In genomic region chr10:108366251-108366650, GRCm38 (mm10) we compare ENCODE assay signal across 19 mouse cellular contexts. TPM values are rescaled to one million over a fixed set of nuclear protein-coding genes. Genes with fewer than 3 reads are reported as not detected.
DNase-seq lines count a peak whose midpoint lies in the region; ATAC-seq and TF ChIP-seq lines count a peak whose summit lies in the region.
"Had no signal": no experiment of that assay in that cellular context is flagged by ENCODE, and none has a peak within 500 bp of the region (broad histone marks: within the 10 kb centered on the region; RNA-seq: fewer than 3 reads in every experiment).

No protein-coding gene starts in this region.

- 33% methylated on average over 5 of the region's 5 CpGs for WGBS in forebrain, embryonic 14.5 days
- 36% methylated on average over 5 of the region's 5 CpGs for WGBS in forebrain, postnatal 0 days
- WGBS in forebrain, embryonic 16.5 days, result 27% methylated on average over 5 of the region's 5 CpGs
- WGBS in forebrain, embryonic 10.5 days, result 85% methylated on average over 5 of the region's 5 CpGs

- no peak overlapping the region for H3K9ac ChIP-seq in forebrain, embryonic 14.5 days (ENCODE audit: low read length)
- no peak overlapping the region for H3K9ac ChIP-seq in forebrain, postnatal 0 days
- H3K9ac ChIP-seq in forebrain, embryonic 16.5 days (replicated peaks; ENCODE audit: low read depth, low read length), result no peak overlapping the region
- H3K9ac ChIP-seq: embryonic facial prominence, embryonic 12.5 days had no signal

- no peak overlapping the region for H3K4me3 ChIP-seq in forebrain, embryonic 14.5 days (ENCODE audit: low read depth, low read length)
- H3K4me3 ChIP-seq in forebrain, postnatal 0 days (ENCODE audit: low read depth, low read length), result no peak overlapping the region
- no peak overlapping the region for H3K4me3 ChIP-seq in forebrain, embryonic 16.5 days (replicated peaks; ENCODE audit: low read length)
- H3K4me3 ChIP-seq in forebrain, embryonic 10.5 days, result no peak overlapping the region
- H3K4me3 ChIP-seq: embryonic facial prominence, embryonic 10.5 days; embryonic facial prominence, embryonic 12.5 days had no signal

- peaks cover 14% of the 10 kb centered on the region; the same call in 1 of the 2 replicates for H3K4me1 ChIP-seq in forebrain, embryonic 14.5 days (ENCODE audit: control insufficient read depth, insufficient read depth, low read length)
- no peaks in the 10 kb centered on the region for H3K4me1 ChIP-seq in forebrain, postnatal 0 days (ENCODE audit: insufficient read depth)
- H3K4me1 ChIP-seq in forebrain, embryonic 16.5 days (replicated peaks; ENCODE audit: control insufficient read depth, insufficient read depth, low read length), result peaks cover 11% of the 10 kb centered on the region
- H3K4me1 ChIP-seq in forebrain, embryonic 10.5 days, result peaks cover 37% of the 10 kb centered on the region

- no peak overlapping the region for H3K4me2 ChIP-seq in forebrain, embryonic 14.5 days (ENCODE audit: low read length)
- H3K4me2 ChIP-seq in forebrain, postnatal 0 days (ENCODE audit: low read depth), result no peak overlapping the region
- H3K4me2 ChIP-seq in forebrain, embryonic 16.5 days (ENCODE audit: low read length), result no peak overlapping the region
- H3K4me2 ChIP-seq: embryonic facial prominence, embryonic 12.5 days had no signal

- DNase-seq in forebrain, embryonic 14.5 days (ENCODE audit: low spot score), result peak; percentile 62
- DNase-seq in forebrain, postnatal 0 days, result no peak
- DNase-seq in forebrain, embryonic 10.5 days (ENCODE audit: extremely low spot score, low spot score), result no peak
- peak; percentile 79 for DNase-seq in Muller cell, postnatal 12 days (ENCODE audit: inconsistent ontology term)
- peak; percentile 79 for DNase-seq in brain, embryonic 14.5 days (ENCODE audit: low read depth)
- no peak for DNase-seq in right cerebral cortex, postnatal 25 days
- DNase-seq: adrenal gland, adult 8-10 months; adrenal gland, postnatal 14 days; adrenal gland, postnatal 36 days; cerebellum, adult 11 months; cerebellum, adult 18-20 months; cerebellum, adult 8-10 months; cerebellum, postnatal 10 days; cerebellum, postnatal 25 days had no signal

- no peaks in the 10 kb centered on the region for H3K27me3 ChIP-seq in forebrain, embryonic 14.5 days (replicated peaks; ENCODE audit: control insufficient read depth, insufficient read depth, low read length)
- H3K27me3 ChIP-seq in forebrain, postnatal 0 days (ENCODE audit: insufficient read depth, low read length), result no peaks in the 10 kb centered on the region
- H3K27me3 ChIP-seq in forebrain, embryonic 16.5 days (replicated peaks; ENCODE audit: control insufficient read depth, insufficient read depth, low read length), result no peaks in the 10 kb centered on the region
- H3K27me3 ChIP-seq in forebrain, embryonic 10.5 days (ENCODE audit: poor library complexity, severe bottlenecking), result no peaks in the 10 kb centered on the region
- H3K27me3 ChIP-seq: embryonic facial prominence, embryonic 12.5 days; Patski had no signal

- ATAC-seq in forebrain, embryonic 14.5 days, result peak; percentile 28
- no peak for ATAC-seq in forebrain, postnatal 0 days
- peak; percentile 47 for ATAC-seq in forebrain, embryonic 16.5 days
- ATAC-seq: activated CD4-positive, CD25-positive, alpha-beta regulatory T cell, adult 4 months; Patski had no signal

- no peak for TF ChIP-seq POLR2A in brain, embryonic 14.5 days (IDR thresholded peaks at IDR 0.05; ENCODE audit: borderline replicate concordance, extremely low read depth, insufficient read depth, insufficient read length, poor library complexity, severe bottlenecking)

- 0 out of 2 replicates have a peak overlapping the region, but pooled peaks have one; percentile 41 for H3K27ac ChIP-seq in forebrain, embryonic 14.5 days (ENCODE audit: low read depth, low read length)
- no peak overlapping the region for H3K27ac ChIP-seq in forebrain, postnatal 0 days (ENCODE audit: low read depth, low read length)
- no peak overlapping the region for H3K27ac ChIP-seq in forebrain, embryonic 16.5 days (ENCODE audit: low read length)
- H3K27ac ChIP-seq in forebrain, embryonic 10.5 days, result no peak overlapping the region
- H3K27ac ChIP-seq: embryonic facial prominence, embryonic 10.5 days; embryonic facial prominence, embryonic 12.5 days had no signal

- no peaks in the 10 kb centered on the region for H3K9me3 ChIP-seq in forebrain, embryonic 14.5 days (replicated peaks; ENCODE audit: control insufficient read depth, low read length)
- no peaks in the 10 kb centered on the region for H3K9me3 ChIP-seq in forebrain, postnatal 0 days (ENCODE audit: low read length)
- H3K9me3 ChIP-seq in forebrain, embryonic 16.5 days (ENCODE audit: control insufficient read depth, low read length), result no peaks in the 10 kb centered on the region
- peaks cover 4% of the 10 kb centered on the region; the same call in 1 of the 2 replicates for H3K9me3 ChIP-seq in forebrain, embryonic 10.5 days
- H3K9me3 ChIP-seq: embryonic facial prominence, embryonic 12.5 days had no signal

- no peak for TF ChIP-seq CTCF in forebrain, postnatal 0 days (IDR thresholded peaks at IDR 0.05; ENCODE audit: low read depth)
- TF ChIP-seq CTCF in brain, embryonic 14.5 days (IDR thresholded peaks at IDR 0.05; ENCODE audit: borderline replicate concordance, extremely low read depth, insufficient read depth, insufficient read length), result no peak

- H3K36me3 ChIP-seq in forebrain, embryonic 14.5 days (ENCODE audit: control insufficient read depth, insufficient read depth, low read length), result no peaks in the 10 kb centered on the region
- no peaks in the 10 kb centered on the region for H3K36me3 ChIP-seq in forebrain, postnatal 0 days (ENCODE audit: insufficient read depth)
- no peaks in the 10 kb centered on the region for H3K36me3 ChIP-seq in forebrain, embryonic 16.5 days (ENCODE audit: control insufficient read depth, insufficient read depth)
- H3K36me3 ChIP-seq in forebrain, embryonic 10.5 days (replicated peaks), result peaks cover 32% of the 10 kb centered on the region
- H3K36me3 ChIP-seq: embryonic facial prominence, embryonic 12.5 days had no signal

RNA-seq across cellular contexts. Expression of gene Pawr, which starts 34.3 kb away (rescaled TPM):
- polyA plus RNA-seq in forebrain, embryonic 14.5 days (2014; fragmentation: Nextera tagmentation; extraction: Ambion mirVana), result 3.8 and 4.2 TPM in 2 replicates
- 2.7 and 5.0 TPM in 2 replicates for total RNA-seq in forebrain, postnatal 0 days (2014; rRNA removed)
- 2.2 and 3.0 TPM in 2 replicates for polyA plus RNA-seq in forebrain, postnatal 0 days (2015; fragmentation: Nextera tagmentation; extraction: Ambion mirVana)
- 2.2 and 2.4 TPM in 2 replicates for polyA plus RNA-seq in forebrain, embryonic 16.5 days (2015; fragmentation: Nextera tagmentation; extraction: Ambion mirVana)
- 12.7 and 14.7 TPM in 2 replicates for polyA plus RNA-seq in forebrain, embryonic 10.5 days (2016; fragmentation: Nextera tagmentation; extraction: Ambion mirVana)
- 3.8 and 4.7 TPM in 2 replicates for polyA plus RNA-seq in brain, embryonic 14.5 days (2012; rRNA removed)
- polyA plus RNA-seq: activated CD4-positive, CD25-positive, alpha-beta regulatory T cell, adult 4 months had no signal

Comparison
In these comparisons a context has a peak if more than half of its experiments do, and no peak if none do; other contexts are left out.
1. DNase-seq: peak in forebrain, embryonic 14.5 days (single experiment), Muller cell, postnatal 12 days (single experiment) and brain, embryonic 14.5 days (single experiment); none in forebrain, postnatal 0 days (single experiment), forebrain, embryonic 10.5 days (single experiment) and right cerebral cortex, postnatal 25 days (single experiment).